Mouse (Mus musculus): ENCODE data around the gene Rnf166.

- TF ChIP-seq CTCF (IDR thresholded peaks at IDR 0.05; ENCODE audit: borderline replicate concordance, control insufficient read depth, extremely low read depth, insufficient read depth, low read length, poor library complexity) (no peak), POLR2A (IDR thresholded peaks at IDR 0.05; ENCODE audit: control insufficient read depth, extremely low read depth, insufficient read depth, low read length, poor library complexity) (no peak)
Measured at GRCm38 (mm10) chr8:122515699-122516098, 39.8 kb upstream of the Rnf166 start.

Data from thymus, adult 2 months (tissue).